Mouse (Mus musculus): ENCODE measurements around the gene Otof. TPM values are rescaled to one million over a fixed set of nuclear protein-coding genes. Genes with fewer than 3 reads are reported as not detected.

Otof gene
- polyA plus RNA-seq (2012; rRNA removed): 2.5 and 2.6 TPM in 2 replicates

GRCm38 (mm10) chr5:30461821-30462220 lies at the start of gene Otof:
Otof (minus strand) TSS chr5:30461932.

DNA sequence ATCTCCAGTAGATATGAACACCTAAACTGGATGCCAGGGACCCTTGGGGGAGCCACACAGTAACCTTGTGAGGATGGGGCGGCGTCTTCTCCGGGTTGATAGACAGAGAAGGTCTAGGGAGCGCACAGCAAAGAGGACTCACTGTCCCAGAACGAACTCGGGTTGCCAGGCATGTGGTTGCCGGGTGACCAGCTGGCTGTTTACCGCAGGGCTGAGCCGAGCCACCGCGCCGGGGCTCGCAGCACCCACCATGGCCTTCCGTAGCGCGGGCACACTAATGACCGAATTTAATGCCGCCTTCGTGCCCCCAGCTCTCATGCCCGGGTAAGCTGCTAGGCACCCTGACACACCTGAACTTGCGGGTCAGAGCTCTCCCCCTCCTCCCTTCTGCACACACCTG lies 4.1 kb upstream of the Otof start, which contains the start of gene 1700001C02Rik:
TSS of gene 1700001C02Rik (plus strand) at position 187 of the 400 bp plus-strand sequence.

Other genes with a start within 250 kb of the Otof start
- 28.6 and 29.5 TPM in 2 replicates for gene Selenoi, start 229.4 kb downstream of the Otof start, polyA plus RNA-seq (2012; rRNA removed)
- gene Drc1, start 180.5 kb downstream of the Otof start, polyA plus RNA-seq (2012; rRNA removed): 0.79 and 1.8 TPM in 2 replicates
- gene 1700001C02Rik, start 4.1 kb upstream of the Otof start, polyA plus RNA-seq (2012; rRNA removed): 22.9 and 33.7 TPM in 2 replicates
- 0.26 TPM in 1 of 2 replicates, not detected in the other for gene Cib4, start 83.9 kb upstream of the Otof start, polyA plus RNA-seq (2012; rRNA removed)
- gene Kcnk3, start 126.2 kb upstream of the Otof start, polyA plus RNA-seq (2012; rRNA removed): 143 and 186 TPM in 2 replicates
- gene Slc35f6, start 186.0 kb upstream of the Otof start, polyA plus RNA-seq (2012; rRNA removed): 148 and 153 TPM in 2 replicates
- 37.4 and 41.0 TPM in 2 replicates for gene Cenpa, start 204.8 kb upstream of the Otof start, polyA plus RNA-seq (2012; rRNA removed)
- gene Dpysl5, start 249.6 kb upstream of the Otof start, polyA plus RNA-seq (2012; rRNA removed): 27.2 and 40.7 TPM in 2 replicates

Data from ovary, adult 2 months (tissue).